Mouse (Mus musculus): ENCODE measurements at regions not wholly inside any gene's neighbourhood (a gene's known extent, or its start where the extent isn't known, plus 50 kb on each side); places are given as distances from the start of the nearest gene placed in this dataset.

DNA sequence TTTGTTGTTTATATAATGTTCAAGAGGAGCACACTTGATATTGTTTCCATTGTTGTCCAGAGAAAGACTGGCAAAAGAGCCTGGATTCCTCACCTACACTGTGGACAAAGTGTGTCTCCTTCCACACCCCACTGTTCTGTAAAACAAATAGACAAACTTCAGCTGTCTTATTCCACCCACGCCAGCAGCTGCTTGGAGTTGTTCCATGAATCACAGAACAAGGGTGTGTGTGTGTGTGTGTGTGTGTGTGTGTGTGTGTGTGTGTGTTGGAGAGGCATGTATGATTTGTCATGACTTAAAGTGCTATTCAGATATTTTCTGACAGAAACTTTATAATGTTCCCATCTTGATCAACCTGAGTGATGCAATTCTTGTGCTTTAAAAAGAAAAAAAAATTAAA is 114.1 kb upstream of the Rap2b start:
- DNase-seq = no peak
- intact Hi-C loops (cut with DNase I) = loop anchor here (5.0 to 10.0 kb wide), 3 partner anchors 925 to 1210 kb away; no protein-coding TSS in a partner anchor

DNA sequence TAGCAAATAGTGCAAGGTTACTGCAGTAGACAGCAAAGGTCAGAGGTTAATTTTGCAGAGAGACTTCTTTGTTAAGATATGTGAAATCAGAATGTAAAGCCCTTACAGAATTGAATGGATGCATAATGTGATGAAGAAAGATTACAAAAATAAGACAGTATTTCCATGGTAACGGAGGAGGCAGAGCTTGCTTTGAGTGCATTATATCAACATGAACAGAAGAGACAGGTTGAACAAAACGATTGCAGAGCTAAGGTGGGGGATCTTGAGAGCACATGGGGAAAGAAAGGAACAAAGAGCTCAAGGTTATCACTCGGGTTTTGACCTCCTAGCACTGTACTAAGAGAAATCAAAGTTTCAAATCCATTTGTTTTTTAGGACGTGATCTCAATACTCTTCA is 106.2 kb upstream of the Rap2b start:
- intact Hi-C loops (cut with DNase I) = loop anchor here (5.0 kb wide), 1 partner anchor 112 kb away; the partner anchor contains the start of gene B430305J03Rik
- DNase-seq = no peak

DNA sequence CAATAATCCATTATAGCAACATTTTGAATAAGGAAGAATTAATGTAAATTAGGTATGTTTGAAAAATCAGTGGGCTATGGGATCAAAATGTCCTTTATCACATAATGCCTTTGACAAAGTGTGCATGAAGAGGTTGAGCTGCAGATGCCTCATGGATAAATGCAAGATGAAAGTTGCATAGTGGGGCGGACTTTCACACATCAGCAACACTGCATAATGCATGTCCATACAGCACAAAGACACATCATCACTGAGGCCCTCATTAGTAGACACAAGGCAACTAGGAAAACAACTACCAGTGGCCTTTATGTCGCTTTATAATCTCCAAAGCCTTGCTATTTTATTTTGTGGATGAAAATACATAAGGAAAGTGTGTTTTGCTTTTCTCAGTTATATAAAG is 105.8 kb upstream of the Rap2b start:
- DNase-seq = no peak
- intact Hi-C loops (cut with DNase I) = loop anchor here (5.0 kb wide), 1 partner anchor 112 kb away; the partner anchor contains the start of gene B430305J03Rik

DNA sequence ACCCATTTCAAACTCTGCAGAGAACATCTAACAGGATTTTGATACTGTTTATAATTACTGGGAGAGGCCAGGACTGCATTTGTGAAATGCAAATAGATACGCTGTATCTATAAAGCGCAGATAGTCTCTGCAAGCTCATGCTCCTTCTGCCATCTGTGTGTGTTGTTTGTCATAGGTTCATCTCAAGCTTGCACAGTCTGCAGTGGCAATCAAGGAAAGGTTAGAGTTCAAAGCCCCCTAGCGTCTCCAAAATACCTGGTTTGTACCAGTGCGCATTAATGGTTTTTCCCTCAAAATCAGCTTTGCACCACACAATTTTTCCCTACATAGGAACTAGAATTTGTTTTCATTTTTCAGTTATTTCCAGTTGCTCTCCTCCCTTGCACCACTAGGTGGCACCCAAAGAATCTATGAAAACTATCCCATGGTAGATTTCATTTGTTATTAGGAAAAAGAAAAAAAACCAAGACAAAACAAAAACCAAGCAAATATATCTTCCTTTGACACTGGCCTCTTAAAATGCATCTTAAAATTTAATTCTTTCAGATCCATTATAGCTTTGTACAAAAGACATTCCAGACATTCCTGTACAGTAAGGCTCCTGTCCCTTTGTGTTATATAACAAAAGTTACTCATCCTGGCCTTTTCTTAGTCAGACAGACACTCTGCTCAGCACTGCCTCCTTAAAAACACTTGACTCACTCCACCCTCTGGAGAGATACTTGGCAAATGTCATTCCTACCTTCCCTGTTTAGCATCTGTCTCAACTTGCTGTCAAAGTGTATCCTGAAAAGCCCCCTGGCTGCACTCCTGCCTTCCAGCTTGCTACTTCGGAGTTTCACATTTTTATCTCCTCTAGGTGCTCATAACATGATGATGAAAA is 92.7 kb upstream of the Rap2b start:
- peak; percentile 21 for DNase-seq
- intact Hi-C loops (cut with DNase I) = no loop called here

DNA sequence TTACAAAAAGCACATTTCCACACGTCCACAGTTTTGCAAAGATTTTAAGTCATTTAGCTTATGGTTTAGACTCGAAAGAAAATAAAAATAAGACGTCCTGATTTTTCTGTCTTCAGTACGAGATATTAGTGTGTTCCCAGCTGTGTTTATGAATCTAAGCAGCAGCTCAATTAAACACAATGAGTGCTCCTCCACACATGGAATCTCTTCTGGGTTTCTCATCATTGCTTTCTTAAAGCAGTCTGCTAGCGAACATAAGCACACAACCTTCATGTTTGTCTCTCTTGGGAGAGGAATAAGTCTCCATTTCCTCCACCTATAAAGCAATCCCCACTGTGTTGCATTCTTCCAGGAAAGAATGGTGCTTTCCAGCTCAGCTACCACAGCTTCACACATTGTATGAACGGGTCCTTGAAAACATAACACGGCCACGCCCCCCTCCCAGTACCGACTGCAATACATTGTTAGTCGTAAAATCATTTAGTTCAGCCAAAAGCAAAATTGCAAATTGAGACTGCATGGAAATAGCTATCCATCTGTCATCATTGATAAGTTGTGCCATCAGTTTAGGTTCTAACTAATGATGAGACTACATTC is 75.4 kb upstream of the Rap2b start:
- DNase-seq = no peak
- intact Hi-C loops (cut with DNase I) = no loop called here

DNA sequence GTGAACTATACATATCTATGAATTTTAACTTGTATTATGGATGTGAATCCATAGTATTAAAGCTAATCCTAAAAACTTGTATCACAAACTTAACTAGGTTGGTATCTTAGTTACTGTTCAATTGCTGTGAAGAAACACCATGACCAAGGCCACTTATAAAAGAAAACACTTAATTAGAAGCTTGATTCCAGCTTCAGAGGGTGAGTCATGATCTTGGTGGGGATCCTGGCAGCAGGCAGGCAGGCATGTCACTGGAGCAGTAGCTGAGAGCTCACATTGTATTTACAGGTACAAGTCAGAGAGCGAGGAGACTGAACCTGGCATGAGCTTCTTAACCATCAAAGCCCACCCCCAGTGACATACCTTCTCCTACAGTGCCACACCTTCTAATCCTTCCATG is 73.2 kb upstream of the Rap2b start:
- intact Hi-C loops (cut with DNase I) = no loop called here

DNA sequence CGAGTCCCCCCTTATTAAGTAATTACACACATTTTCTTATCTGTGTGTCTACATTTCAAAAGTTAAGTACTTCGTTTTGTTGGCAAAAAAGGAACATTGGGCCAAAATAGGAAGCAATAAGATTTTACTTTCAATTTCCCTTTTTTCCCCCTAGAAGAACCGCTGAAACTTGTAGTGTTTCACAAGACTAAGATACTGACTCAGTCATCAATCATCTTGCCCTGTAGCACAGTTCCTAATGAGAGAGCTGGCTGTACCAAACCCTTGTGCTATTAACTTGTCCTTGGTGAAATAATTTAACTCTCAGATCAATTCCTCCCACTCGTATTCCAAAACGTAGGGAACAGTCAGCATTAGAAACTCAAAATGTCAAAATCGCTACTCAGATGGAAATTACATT is 66.6 kb upstream of the Rap2b start:
- no peak for DNase-seq
- intact Hi-C loops (cut with DNase I) = no loop called here

More for the DNA sequence above, 73.2 kb upstream of the Rap2b start:
- no peak for DNase-seq

DNA sequence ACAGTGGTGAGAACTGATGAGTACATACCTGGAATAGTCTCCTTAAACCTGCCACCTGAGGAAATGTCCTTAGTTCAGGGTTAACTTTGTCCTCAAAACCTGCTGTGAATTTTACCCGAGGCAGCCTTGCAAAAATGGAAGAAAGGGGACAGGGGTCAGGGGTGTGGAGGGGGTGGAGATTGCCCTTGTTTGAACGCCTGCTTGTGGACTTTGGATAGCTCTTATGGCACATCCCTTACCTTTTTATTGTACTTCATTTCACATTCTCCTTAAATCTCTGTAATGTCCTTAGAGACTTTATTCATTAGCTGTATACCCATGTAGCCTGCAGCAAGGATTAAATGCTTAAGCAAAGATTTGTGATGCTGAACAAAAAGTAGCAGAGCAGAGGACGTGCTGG is 64.1 kb upstream of the Rap2b start:
- no peak for DNase-seq
- intact Hi-C loops (cut with DNase I) = no loop called here

DNA sequence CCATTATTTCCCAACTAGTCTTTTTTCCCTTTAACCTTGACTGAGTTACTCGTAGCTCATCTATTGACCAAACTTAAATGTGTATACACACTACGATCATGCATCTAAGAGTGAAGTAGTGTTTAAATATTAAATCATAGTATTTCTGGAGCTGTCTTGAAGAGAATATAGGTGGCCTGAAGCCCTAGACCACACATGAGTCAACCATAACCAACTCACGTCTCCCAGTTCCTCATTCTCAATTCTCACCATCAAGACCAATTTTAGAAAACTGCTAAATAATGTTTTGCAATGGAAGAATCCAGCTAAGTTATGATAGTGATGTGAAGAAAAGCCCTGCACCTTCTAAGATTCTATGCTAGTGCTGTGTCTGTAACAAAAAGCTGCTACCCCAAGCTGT is 59.2 kb upstream of the Rap2b start:
- intact Hi-C loops (cut with DNase I) = no loop called here
- DNase-seq = no peak

DNA sequence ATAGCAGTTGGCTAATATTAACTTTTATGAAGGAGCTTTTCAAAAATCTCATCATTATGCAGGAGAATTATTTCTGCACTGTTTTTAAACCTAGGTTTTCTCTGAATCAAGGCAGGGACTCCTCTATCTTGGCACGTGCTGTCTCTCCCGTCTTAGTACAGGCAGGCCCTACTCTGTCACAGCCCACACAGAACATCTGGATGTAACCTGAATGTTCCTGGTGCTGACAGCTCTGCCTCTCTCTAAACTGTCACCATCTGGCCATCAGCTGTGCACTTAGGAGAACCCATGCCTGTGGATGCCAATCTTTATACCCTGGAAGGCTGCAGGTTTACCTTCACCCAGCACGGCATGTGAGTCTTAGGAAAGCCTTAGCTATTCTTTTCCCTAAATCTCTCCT is 58.0 kb upstream of the Rap2b start:
- intact Hi-C loops (cut with DNase I) = no loop called here
- no peak for DNase-seq

DNA sequence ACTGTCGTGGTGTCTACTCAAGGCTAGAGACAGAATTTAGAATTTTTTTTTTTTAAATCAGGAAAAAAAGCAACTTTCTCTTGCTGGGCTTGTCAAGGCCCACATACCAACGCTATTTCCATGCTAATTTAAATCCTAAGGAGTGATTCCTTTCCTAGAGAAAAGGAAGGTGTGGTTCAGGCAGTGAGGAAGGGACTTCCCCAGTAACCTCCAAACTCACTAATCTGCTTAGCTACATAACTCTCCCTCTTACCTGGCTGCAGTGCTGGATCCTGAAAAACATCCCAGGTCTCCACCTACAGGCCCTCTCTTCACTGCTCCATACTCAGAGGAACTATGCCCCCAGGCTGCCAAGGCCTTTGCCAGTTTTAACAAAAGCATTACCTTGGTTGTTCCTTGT is 55.1 kb upstream of the Rap2b start:
- no peak for DNase-seq
- intact Hi-C loops (cut with DNase I) = no loop called here

DNA sequence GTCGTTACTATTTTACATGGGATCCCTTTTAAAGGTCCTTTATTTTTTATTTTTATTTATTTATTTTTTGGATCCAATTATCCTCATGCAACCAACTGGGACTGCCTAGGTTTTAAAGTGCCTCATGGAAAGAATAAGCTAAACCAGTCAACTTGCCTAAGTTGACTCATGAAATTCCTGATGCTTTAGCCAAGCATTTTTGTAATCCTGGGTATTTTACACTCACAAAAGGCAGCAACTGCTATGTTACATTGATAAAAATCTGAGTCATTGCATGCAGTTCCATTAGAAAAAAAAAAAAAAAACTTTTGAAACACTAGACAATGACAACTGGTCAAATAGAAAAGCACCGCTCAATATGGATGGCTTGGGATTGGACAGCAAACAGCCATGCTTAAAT is 52.7 kb upstream of the Rap2b start:
- intact Hi-C loops (cut with DNase I) = no loop called here

DNA sequence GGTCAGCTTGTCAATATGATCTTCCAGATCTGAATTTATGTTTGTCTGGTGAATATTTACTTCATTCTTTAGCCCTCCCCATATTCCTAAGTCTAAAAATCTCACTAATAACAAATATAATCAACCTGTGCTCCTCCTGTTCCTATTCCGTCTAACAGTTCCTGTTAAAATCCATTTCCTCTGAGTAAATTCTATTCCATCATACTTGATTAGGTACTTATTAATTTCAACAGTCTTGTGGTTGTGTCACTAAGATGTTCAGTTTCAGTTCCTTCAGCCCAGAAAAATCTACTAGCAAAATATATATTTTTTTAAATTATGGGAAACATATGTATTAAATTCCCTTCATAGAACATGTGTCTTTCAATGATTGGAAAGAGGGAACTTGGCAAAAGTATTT is 52.2 kb upstream of the Rap2b start:
- intact Hi-C loops (cut with DNase I) = no loop called here
- DNase-seq = no peak

More for the DNA sequence above, 52.7 kb upstream of the Rap2b start:
- DNase-seq = no peak

All from left cerebral cortex, postnatal 4 days (tissue).